Mouse (Mus musculus) hindbrain, postnatal 0 days (tissue): ENCODE data around the gene Spty2d1. TPM values are rescaled to one million over a fixed set of nuclear protein-coding genes. Genes with fewer than 3 reads are reported as not detected.

ENCODE experiments used
- ATAC-seq: fragments of 200-750 bp; cut with Nextera tagmentation; 2 replicates; pipeline ENCODE4 v1.8.0; 2017; ENCODE audit warnings: mild to moderate bottlenecking, moderate TSS enrichment, moderate library complexity
- DNase-seq: peaks from one replicate; pipeline ENCODE4 v3.0.0-alpha.2; 2015; ENCODE audit warnings: low spot score
- H3K27ac ChIP-seq: fragments of 300-500 bp; sonication (generic); 2 replicates; pipeline ENCODE4 v1.5.1; 2014; ENCODE audit warnings: mild to moderate bottlenecking
- H3K27me3 ChIP-seq: fragments of 300-500 bp; sonication (generic); 2 replicates; pipeline ENCODE4 v1.6.1; 2014; ENCODE audit warnings: low read length, mixed read lengths; ENCODE audit not compliant: insufficient read depth
- H3K36me3 ChIP-seq: fragments of 300-500 bp; sonication (generic); 2 replicates; pipeline ENCODE4 v1.6.1; 2014; ENCODE audit warnings: low read length, mixed read lengths; ENCODE audit not compliant: insufficient read depth
- H3K4me1 ChIP-seq: fragments of 300-500 bp; sonication (generic); 2 replicates; pipeline ENCODE4 v1.6.1; 2014; ENCODE audit warnings: antibody characterized with exemption, low read length, mixed read lengths; ENCODE audit not compliant: insufficient read depth
- H3K4me2 ChIP-seq: fragments of 300-500 bp; sonication (generic); 2 replicates; pipeline ENCODE4 v1.6.1; 2014; ENCODE audit warnings: low read depth, mild to moderate bottlenecking, low read length, moderate library complexity, mixed read lengths
- H3K4me3 ChIP-seq: fragments of 300-500 bp; sonication (generic); 2 replicates; pipeline ENCODE4 v1.5.1; 2014; ENCODE audit warnings: low read length
- H3K9ac ChIP-seq: fragments of 300-500 bp; sonication (generic); replicated peaks from 2 replicates; pipeline ENCODE4 v1.6.1; 2014; ENCODE audit warnings: mild to moderate bottlenecking, low read length, moderate library complexity, mixed read lengths
- H3K9me3 ChIP-seq: fragments of 300-500 bp; sonication (generic); 2 replicates; pipeline ENCODE4 v1.6.1; 2016; ENCODE audit warnings: low read length, mixed read lengths
- CTCF ChIP-seq: IDR thresholded peaks from 2 replicates; pipeline ENCODE4 v1.5.1; 2016; ENCODE audit warnings: antibody characterized with exemption, control low read depth, low read depth
- WGBS: fragments of 180-500 bp; shearing (Covaris S2); extraction: QIAGEN DNeasy Blood & Tissue Kit; methylation state at CpG from one replicate; pipeline ENCODE4 v1.1.7; 2014; 5-methylcytosine and 5-hydroxymethylcytosine counted together
- polyA plus RNA-seq: library from polyadenylated mRNA; unstranded; fragments of >200 nt; fragmentation: Nextera tagmentation; extraction: Ambion mirVana; gene quantifications from 2 replicates; pipeline ENCODE4 v1.2.1, GENCODE M21; 2015
- total RNA-seq: library from RNA; depleted of rRNA; stranded (reverse); fragments of >200 nt; gene quantifications from 2 replicates; pipeline ENCODE4 v1.2.3, GENCODE M21; 2014

Spty2d1 gene
- total and polyA plus RNA-seq, 2 experiments from 2014 or later, result 5.8 to 9.1 TPM

GRCm38 (mm10) chr7:47023530-47023929, 15.3 kb upstream of the Spty2d1 start:
- peak; percentile 87 for TF ChIP-seq CTCF
- 12% methylated on average over 6 of the region's 6 CpGs for WGBS
- H3K4me2 ChIP-seq, result no peak overlapping the region
- H3K9ac ChIP-seq, result no peak overlapping the region
- no peaks in the 10 kb centered on the region for H3K4me1 ChIP-seq
- ATAC-seq, result peak; percentile 68
- no peak overlapping the region for H3K4me3 ChIP-seq
- H3K27ac ChIP-seq, result no peak overlapping the region
- peak; percentile 85 for DNase-seq
- H3K9me3 ChIP-seq, result no peaks in the 10 kb centered on the region
- no peaks in the 10 kb centered on the region for H3K27me3 ChIP-seq
- H3K36me3 ChIP-seq, result no peaks in the 10 kb centered on the region

GRCm38 (mm10) chr7:47022482-47022881, 14.3 kb upstream of the Spty2d1 start:
- Histone ChIP-seq H3K4me1 (no peaks in the 10 kb centered on the region), H3K27ac (no peak overlapping the region), H3K4me3 (no peak overlapping the region), H3K9ac (no peak overlapping the region), H3K36me3 (no peaks in the 10 kb centered on the region), H3K9me3 (no peaks in the 10 kb centered on the region), H3K4me2 (no peak overlapping the region), H3K27me3 (no peaks in the 10 kb centered on the region)
- no peak for ATAC-seq
- 59% methylated on average over 8 of the region's 8 CpGs for WGBS
- no peak for TF ChIP-seq CTCF
- no peak for DNase-seq

GRCm38 (mm10) chr7:47020956-47021355, 12.7 kb upstream of the Spty2d1 start:
- no peaks in the 10 kb centered on the region for H3K4me1 ChIP-seq
- no peaks in the 10 kb centered on the region for H3K27me3 ChIP-seq
- H3K36me3 ChIP-seq, result no peaks in the 10 kb centered on the region
- H3K4me2 ChIP-seq, result no peak overlapping the region
- no peak overlapping the region for H3K27ac ChIP-seq
- WGBS, result 13% methylated on average over 8 of the region's 8 CpGs
- H3K9me3 ChIP-seq, result no peaks in the 10 kb centered on the region
- no peak for TF ChIP-seq CTCF
- ATAC-seq (no peak), DNase-seq (no peak)
- no peak overlapping the region for H3K4me3 ChIP-seq
- no peak overlapping the region for H3K9ac ChIP-seq

GRCm38 (mm10) chr7:47019641-47020040, 11.4 kb upstream of the Spty2d1 start:
- no peaks in the 10 kb centered on the region for H3K9me3 ChIP-seq
- H3K36me3 ChIP-seq, result no peaks in the 10 kb centered on the region
- H3K9ac ChIP-seq, result no peak overlapping the region
- no peak overlapping the region for H3K27ac ChIP-seq
- H3K4me2 ChIP-seq, result no peak overlapping the region
- H3K4me3 ChIP-seq, result no peak overlapping the region
- WGBS, result 45% methylated on average over 5 of the region's 5 CpGs
- H3K4me1 ChIP-seq, result no peaks in the 10 kb centered on the region
- ATAC-seq (no peak), DNase-seq (no peak)
- no peak for TF ChIP-seq CTCF
- no peaks in the 10 kb centered on the region for H3K27me3 ChIP-seq

GRCm38 (mm10) chr7:47017146-47017545, 8.9 kb upstream of the Spty2d1 start:
- ATAC-seq (no peak), DNase-seq (no peak)
- Histone ChIP-seq H3K27ac (no peak overlapping the region), H3K4me3 (no peak overlapping the region), H3K9me3 (no peaks in the 10 kb centered on the region), H3K9ac (no peak overlapping the region), H3K4me2 (no peak overlapping the region), H3K27me3 (no peaks in the 10 kb centered on the region), H3K36me3 (no peaks in the 10 kb centered on the region), H3K4me1 (no peaks in the 10 kb centered on the region)
- TF ChIP-seq CTCF, result no peak
- 72% methylated on average over 7 of the region's 7 CpGs for WGBS

GRCm38 (mm10) chr7:47016602-47017001, 8.4 kb upstream of the Spty2d1 start:
- DNase-seq, result no peak
- no peaks in the 10 kb centered on the region for H3K4me1 ChIP-seq
- 82% methylated on average over 3 of the region's 3 CpGs for WGBS
- no peak overlapping the region for H3K27ac ChIP-seq
- no peaks in the 10 kb centered on the region for H3K36me3 ChIP-seq
- TF ChIP-seq CTCF, result no peak
- H3K4me3 ChIP-seq, result no peak overlapping the region
- H3K9me3 ChIP-seq, result no peaks in the 10 kb centered on the region
- H3K27me3 ChIP-seq, result no peaks in the 10 kb centered on the region
- no peak for ATAC-seq
- H3K9ac ChIP-seq, result no peak overlapping the region
- H3K4me2 ChIP-seq, result no peak overlapping the region

- Histone ChIP-seq H3K9ac (no peak overlapping the region), H3K27ac (0 out of 2 replicates have a peak overlapping the region, but pooled peaks have one; percentile 20), H3K27me3 (no peaks in the 10 kb centered on the region), H3K4me3 (no peak overlapping the region), H3K9me3 (no peaks in the 10 kb centered on the region), H3K36me3 (no peaks in the 10 kb centered on the region), H3K4me2 (peak overlapping the region; percentile 43), H3K4me1 (no peaks in the 10 kb centered on the region)
- DNase-seq, result peak; percentile 83
- peak; percentile 90 for ATAC-seq
- 8% methylated on average over 6 of the region's 6 CpGs for WGBS
- peak; percentile 76 for TF ChIP-seq CTCF
These were observed 7.3 kb upstream of the Spty2d1 start for GRCm38 (mm10) chr7:47015390-47016065.
